Mouse (Mus musculus) cortical plate, adult 2 months (tissue): ENCODE data around the gene Gm20481.

Experiments
- CTCF ChIP-seq: fragments of 200-500 bp; IDR thresholded peaks from 2 replicates; pipeline ENCODE4 v1.5.1; 2011; ENCODE audit warnings: mild to moderate bottlenecking, control low read depth, low read length; ENCODE audit not compliant: insufficient read depth; ENCODE audit errors: extremely low read depth
- POLR2A ChIP-seq: fragments of 200-500 bp; IDR thresholded peaks from 2 replicates; pipeline ENCODE4 v1.6.1; 2011; ENCODE audit warnings: mild to moderate bottlenecking, low read length, control low read depth; ENCODE audit not compliant: insufficient read depth; ENCODE audit errors: extremely low read depth

GRCm38 (mm10) chr17:34953258-34953657 is 16.5 kb upstream of the Gm20481 start:
- TF ChIP-seq CTCF (no peak), POLR2A (no peak)
